Mouse (Mus musculus) neural tube, embryonic 11.5 days (tissue): Measurements from ENCODE around the gene 1700024P04Rik. TPM values are rescaled to one million over a fixed set of nuclear protein-coding genes. Genes with fewer than 3 reads are reported as not detected.

Experiments
- ATAC-seq: fragments of 200-750 bp; cut with Nextera tagmentation; 2 replicates; pipeline ENCODE4 v1.8.0; 2017; ENCODE audit warnings: moderate number of reproducible peaks, mild to moderate bottlenecking, moderate TSS enrichment, moderate library complexity; ENCODE audit not compliant: insufficient read depth, low FRiP score, low TSS enrichment
- DNase-seq: peaks from one replicate; pipeline ENCODE4 v3.0.0-alpha.2; 2015; ENCODE audit warnings: low spot score
- H3K27ac ChIP-seq: fragments of 300-500 bp; sonication (generic); 2 replicates; pipeline ENCODE4 v1.5.1; 2014; ENCODE audit warnings: low read depth, mild to moderate bottlenecking, low read length
- H3K27me3 ChIP-seq: fragments of 300-500 bp; sonication (generic); 2 replicates; pipeline ENCODE4 v1.6.1; 2014; ENCODE audit warnings: mild to moderate bottlenecking, low read length, mixed read lengths; ENCODE audit not compliant: control insufficient read depth, insufficient read depth
- H3K36me3 ChIP-seq: fragments of 300-500 bp; sonication (generic); 2 replicates; pipeline ENCODE4 v1.6.1; 2014; ENCODE audit warnings: mild to moderate bottlenecking, low read length, moderate library complexity, mixed read lengths; ENCODE audit not compliant: control insufficient read depth, insufficient read depth
- H3K4me1 ChIP-seq: fragments of 300-500 bp; sonication (generic); 2 replicates; pipeline ENCODE4 v1.6.1; 2014; ENCODE audit warnings: low read length, mixed read lengths; ENCODE audit not compliant: control insufficient read depth, insufficient read depth
- H3K4me2 ChIP-seq: fragments of 300-500 bp; sonication (generic); 2 replicates; pipeline ENCODE4 v1.6.1; 2014; ENCODE audit warnings: low read depth, mild to moderate bottlenecking, moderate library complexity
- H3K4me3 ChIP-seq: fragments of 300-500 bp; sonication (generic); 2 replicates; pipeline ENCODE4 v1.5.1; 2014; ENCODE audit warnings: low read depth, low read length
- H3K9ac ChIP-seq: fragments of 300-500 bp; sonication (generic); 2 replicates; pipeline ENCODE4 v1.6.1; 2014; ENCODE audit warnings: mild to moderate bottlenecking, low read length
- H3K9me3 ChIP-seq: fragments of 300-500 bp; sonication (generic); 2 replicates; pipeline ENCODE4 v1.6.1; 2016; ENCODE audit warnings: low read length; ENCODE audit not compliant: control insufficient read depth
- WGBS: fragments of 180-500 bp; shearing (Covaris S2); extraction: QIAGEN DNeasy Blood & Tissue Kit; methylation state at CpG from one replicate; pipeline ENCODE4 v1.1.7; 2014; 5-methylcytosine and 5-hydroxymethylcytosine counted together
- polyA plus RNA-seq: library from polyadenylated mRNA; unstranded; fragments of >200 nt; fragmentation: Nextera tagmentation; extraction: Ambion mirVana; gene quantifications from 2 replicates; pipeline ENCODE4 v1.2.1, GENCODE M21; 2014

1700024P04Rik gene
- polyA plus RNA-seq, 1 experiment from 2014 or later, result not detected

- no peak for DNase-seq
Observed at GRCm38 (mm10) chr13:98953830-98954229, 30.5 kb downstream of the 1700024P04Rik start.

GRCm38 (mm10) chr13:98951951-98952350 is 32.4 kb downstream of the 1700024P04Rik start:
- no peaks in the 10 kb centered on the region for H3K4me1 ChIP-seq
- no peaks in the 10 kb centered on the region for H3K36me3 ChIP-seq
- ATAC-seq (no peak), DNase-seq (no peak)
- no peaks in the 10 kb centered on the region for H3K27me3 ChIP-seq
- H3K9ac ChIP-seq, result no peak overlapping the region
- no peak overlapping the region for H3K4me3 ChIP-seq
- no peak overlapping the region for H3K4me2 ChIP-seq
- H3K9me3 ChIP-seq, result no peaks in the 10 kb centered on the region
- H3K27ac ChIP-seq, result no peak overlapping the region
- 80% methylated on average over 7 of the region's 7 CpGs for WGBS

More at GRCm38 (mm10) chr13:98953830-98954229, 30.5 kb downstream of the 1700024P04Rik start:
- Histone ChIP-seq H3K9ac (no peak overlapping the region), H3K27ac (no peak overlapping the region), H3K27me3 (no peaks in the 10 kb centered on the region), H3K9me3 (no peaks in the 10 kb centered on the region), H3K4me3 (no peak overlapping the region), H3K4me2 (no peak overlapping the region), H3K4me1 (peaks cover 3% of the 10 kb centered on the region; the same call in 1 of the 2 replicates), H3K36me3 (no peaks in the 10 kb centered on the region)
- WGBS, result 96% methylated on average over 5 of the region's 5 CpGs
- no peak for ATAC-seq

GRCm38 (mm10) chr13:98948146-98948545 is 36.2 kb downstream of the 1700024P04Rik start:
- WGBS, result 75% methylated on average over 4 of the region's 4 CpGs
- ATAC-seq (no peak), DNase-seq (no peak)
- no peak overlapping the region for H3K9ac ChIP-seq
- H3K4me3 ChIP-seq, result no peak overlapping the region
- no peaks in the 10 kb centered on the region for H3K9me3 ChIP-seq
- no peaks in the 10 kb centered on the region for H3K36me3 ChIP-seq
- no peaks in the 10 kb centered on the region for H3K4me1 ChIP-seq
- no peak overlapping the region for H3K4me2 ChIP-seq
- H3K27me3 ChIP-seq, result no peaks in the 10 kb centered on the region
- no peak overlapping the region for H3K27ac ChIP-seq

DNA sequence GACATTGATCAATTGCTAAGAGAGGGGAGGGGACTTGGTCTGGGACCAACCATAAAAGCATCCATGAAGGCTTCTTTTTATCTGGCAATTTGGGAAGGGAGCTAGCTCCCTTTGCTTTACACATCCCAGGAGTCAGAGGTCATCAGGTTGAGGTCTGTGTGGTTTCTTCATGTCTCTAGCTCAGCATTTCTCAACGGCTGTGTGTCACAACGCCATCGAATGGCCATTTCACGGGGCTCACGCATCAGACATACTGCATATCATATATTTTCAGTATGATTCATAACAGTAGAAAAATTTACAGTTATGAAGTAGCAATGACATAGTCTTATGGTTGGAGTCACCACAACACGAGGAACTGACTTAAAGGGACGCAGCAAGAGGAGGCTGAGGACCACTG is 37.9 kb downstream of the 1700024P04Rik start:
- DNase-seq (no peak), ATAC-seq (no peak)
- no peaks in the 10 kb centered on the region for H3K36me3 ChIP-seq
- no peak overlapping the region for H3K27ac ChIP-seq
- H3K4me2 ChIP-seq, result no peak overlapping the region
- H3K4me3 ChIP-seq, result no peak overlapping the region
- no peaks in the 10 kb centered on the region for H3K4me1 ChIP-seq
- 85% methylated on average over 7 of the region's 7 CpGs for WGBS
- no peak overlapping the region for H3K9ac ChIP-seq
- no peaks in the 10 kb centered on the region for H3K9me3 ChIP-seq
- no peaks in the 10 kb centered on the region for H3K27me3 ChIP-seq

GRCm38 (mm10) chr13:98945908-98946307 is 38.5 kb downstream of the 1700024P04Rik start:
- Histone ChIP-seq H3K27me3 (no peaks in the 10 kb centered on the region), H3K9ac (no peak overlapping the region), H3K4me1 (no peaks in the 10 kb centered on the region), H3K9me3 (no peaks in the 10 kb centered on the region), H3K4me3 (no peak overlapping the region), H3K27ac (no peak overlapping the region), H3K36me3 (no peaks in the 10 kb centered on the region), H3K4me2 (no peak overlapping the region)
- WGBS, result 38% methylated on average over 3 of the region's 3 CpGs
- ATAC-seq, result no peak
- no peak for DNase-seq

DNA sequence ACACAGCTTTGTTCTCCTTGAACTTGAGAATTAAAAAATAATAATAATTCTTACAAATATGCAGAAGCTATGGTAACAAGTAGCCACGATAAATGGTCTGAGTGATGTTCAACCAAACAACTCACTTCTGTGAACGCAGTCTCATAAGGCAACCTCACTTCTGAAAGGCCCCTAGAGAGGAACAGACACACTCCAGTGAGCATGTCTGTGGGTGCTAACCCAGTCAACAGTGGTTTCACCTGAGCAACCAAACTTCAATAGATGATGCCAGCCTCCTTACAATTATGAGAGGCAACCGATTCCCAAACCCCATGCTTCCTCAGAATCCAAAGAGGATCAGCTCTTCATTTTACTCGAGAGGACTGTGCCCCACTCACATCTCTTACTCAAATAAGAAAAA is 39.0 kb downstream of the 1700024P04Rik start:
- Histone ChIP-seq H3K4me3 (no peak overlapping the region), H3K9me3 (no peaks in the 10 kb centered on the region), H3K36me3 (no peaks in the 10 kb centered on the region), H3K4me2 (no peak overlapping the region), H3K4me1 (no peaks in the 10 kb centered on the region), H3K27ac (no peak overlapping the region), H3K9ac (no peak overlapping the region), H3K27me3 (no peaks in the 10 kb centered on the region)
- DNase-seq, result no peak
- 89% methylated on average over 4 of the region's 4 CpGs for WGBS
- no peak for ATAC-seq

GRCm38 (mm10) chr13:98944620-98945081 is 39.7 kb downstream of the 1700024P04Rik start:
- Histone ChIP-seq H3K36me3 (no peaks in the 10 kb centered on the region), H3K27me3 (no peaks in the 10 kb centered on the region), H3K9ac (no peak overlapping the region), H3K4me1 (no peaks in the 10 kb centered on the region), H3K4me3 (no peak overlapping the region), H3K9me3 (no peaks in the 10 kb centered on the region), H3K27ac (no peak overlapping the region), H3K4me2 (no peak overlapping the region)
- 80% methylated on average over 7 of the region's 7 CpGs for WGBS
- ATAC-seq (no peak), DNase-seq (no peak)

DNA sequence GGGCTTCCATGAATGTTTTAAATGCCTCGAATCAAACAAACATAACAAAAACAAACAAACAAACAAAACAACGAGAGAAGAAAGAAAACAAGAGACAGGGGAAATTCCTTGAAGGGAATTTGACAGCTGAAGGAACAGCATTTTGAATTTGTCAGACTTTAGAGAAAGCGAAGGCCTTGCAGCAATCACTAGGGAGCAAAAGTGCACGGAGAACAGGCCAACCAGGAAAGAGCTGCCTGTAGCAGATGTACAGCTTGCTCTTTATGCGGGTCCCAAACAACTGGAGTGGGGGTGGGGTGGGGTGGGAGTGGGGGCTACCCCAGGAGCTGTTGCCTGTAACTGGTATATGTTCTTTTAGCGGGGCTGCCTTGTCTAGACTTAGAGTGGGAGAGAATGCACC is 42.0 kb downstream of the 1700024P04Rik start:
- Histone ChIP-seq H3K9ac (no peak overlapping the region), H3K27ac (no peak overlapping the region), H3K4me3 (no peak overlapping the region), H3K4me1 (no peaks in the 10 kb centered on the region), H3K9me3 (no peaks in the 10 kb centered on the region), H3K27me3 (no peaks in the 10 kb centered on the region), H3K4me2 (no peak overlapping the region), H3K36me3 (no peaks in the 10 kb centered on the region)
- 71% methylated on average over 6 of the region's 6 CpGs for WGBS
- ATAC-seq (no peak), DNase-seq (no peak)

- H3K9me3 ChIP-seq, result no peaks in the 10 kb centered on the region
- no peaks in the 10 kb centered on the region for H3K27me3 ChIP-seq
- no peaks in the 10 kb centered on the region for H3K4me1 ChIP-seq
- ATAC-seq, result no peak
- no peaks in the 10 kb centered on the region for H3K36me3 ChIP-seq
- H3K4me3 ChIP-seq, result no peak overlapping the region
- H3K9ac ChIP-seq, result no peak overlapping the region
- no peak for DNase-seq
- H3K4me2 ChIP-seq, result no peak overlapping the region
- no peak overlapping the region for H3K27ac ChIP-seq
- WGBS, result 78% methylated on average over 7 of the region's 7 CpGs
Observed at GRCm38 (mm10) chr13:98941829-98942343, 42.5 kb downstream of the 1700024P04Rik start.
